Mouse (Mus musculus) central nervous system, embryonic 18 days (tissue): ENCODE data around the gene Slc25a25. TPM values are rescaled to one million over a fixed set of nuclear protein-coding genes. Genes with fewer than 3 reads are reported as not detected.

Experiments used
- polyA plus RNA-seq: library from polyadenylated mRNA; depleted of rRNA; stranded (reverse); fragments of >200 nt; gene quantifications from 2 replicates; pipeline ENCODE4 v1.2.3, GENCODE M21; 2012; rRNA removed

Slc25a25 gene
- polyA plus RNA-seq = 41.8 and 42.3 TPM in 2 replicates

GRCm38 (mm10) chr2:32450881-32451844 is at the start of gene Slc25a25:
TSS of gene Slc25a25 (minus strand) at chr2:32451445.

GRCm38 (mm10) chr2:32449761-32450754 is 1.2 kb downstream of the Slc25a25 start, which contains the start of gene Naif1:
TSS of gene Naif1 (plus strand) at chr2:32450457.

GRCm38 (mm10) chr2:32395484-32395945 is 55.7 kb downstream of the Slc25a25 start, which contains the start of gene Ptges2:
TSS of gene Ptges2 (plus strand) at chr2:32395896.

GRCm38 (mm10) chr2:32387706-32388490 is 63.3 kb downstream of the Slc25a25 start, which contains the start of gene Lcn2:
TSS of gene Lcn2 (minus strand) at chr2:32388252.

GRCm38 (mm10) chr2:32381775-32382223 is 69.4 kb downstream of the Slc25a25 start, which contains the start of gene 1110008P14Rik:
TSS of gene 1110008P14Rik (minus strand) at chr2:32381938.

Other genes starting within 250 kb of the Slc25a25 start
- gene Pomt1, start 214.9 kb downstream of the Slc25a25 start, polyA plus RNA-seq = 41.6 and 44.2 TPM in 2 replicates
- 87.1 and 89.2 TPM in 2 replicates for gene Uck1, start 191.3 kb downstream of the Slc25a25 start, polyA plus RNA-seq
- gene Golga2, start 164.1 kb downstream of the Slc25a25 start, polyA plus RNA-seq = 50.6 and 56.9 TPM in 2 replicates
- 314 and 343 TPM in 2 replicates for gene Swi5, start 163.4 kb downstream of the Slc25a25 start, polyA plus RNA-seq
- 165 and 172 TPM in 2 replicates for gene Ciz1, start 99.1 kb downstream of the Slc25a25 start, polyA plus RNA-seq
- 257 and 347 TPM in 2 replicates for gene Dnm1, start 98.1 kb downstream of the Slc25a25 start, polyA plus RNA-seq
- 126 and 145 TPM in 2 replicates for gene 1110008P14Rik, start 69.5 kb downstream of the Slc25a25 start, polyA plus RNA-seq
- gene Lcn2, start 63.2 kb downstream of the Slc25a25 start, polyA plus RNA-seq = 1.1 and 8.6 TPM in 2 replicates
- 58.8 and 61.3 TPM in 2 replicates for gene Ptges2, start 55.5 kb downstream of the Slc25a25 start, polyA plus RNA-seq
- gene Naif1, start 988 bp downstream of the Slc25a25 start, polyA plus RNA-seq = 4.0 and 4.4 TPM in 2 replicates
- 7.5 and 8.2 TPM in 2 replicates for gene Fam102a, start 83.9 kb upstream of the Slc25a25 start, polyA plus RNA-seq
- gene Dpm2, start 119.4 kb upstream of the Slc25a25 start, polyA plus RNA-seq = 172 and 187 TPM in 2 replicates
- 24.2 and 24.6 TPM in 2 replicates for gene Pip5kl1, start 123.4 kb upstream of the Slc25a25 start, polyA plus RNA-seq
- 0.31 and 0.35 TPM in 2 replicates for gene 9430097D07Rik, start 124.2 kb upstream of the Slc25a25 start, polyA plus RNA-seq
- 29.4 and 30.7 TPM in 2 replicates for gene St6galnac4, start 135.7 kb upstream of the Slc25a25 start, polyA plus RNA-seq
- gene St6galnac6, start 148.3 kb upstream of the Slc25a25 start, polyA plus RNA-seq = 30.7 and 32.0 TPM in 2 replicates
- gene Ak1, start 170.3 kb upstream of the Slc25a25 start, polyA plus RNA-seq = 53.9 and 56.7 TPM in 2 replicates
- 26.1 and 27.6 TPM in 2 replicates for gene Eng, start 195.2 kb upstream of the Slc25a25 start, polyA plus RNA-seq